Mouse (Mus musculus): ENCODE data around the gene Sept11.
A peak's percentile ranks its signal among the peaks of the same experiment; 100 is the strongest.

Gene Sept11

DNA sequence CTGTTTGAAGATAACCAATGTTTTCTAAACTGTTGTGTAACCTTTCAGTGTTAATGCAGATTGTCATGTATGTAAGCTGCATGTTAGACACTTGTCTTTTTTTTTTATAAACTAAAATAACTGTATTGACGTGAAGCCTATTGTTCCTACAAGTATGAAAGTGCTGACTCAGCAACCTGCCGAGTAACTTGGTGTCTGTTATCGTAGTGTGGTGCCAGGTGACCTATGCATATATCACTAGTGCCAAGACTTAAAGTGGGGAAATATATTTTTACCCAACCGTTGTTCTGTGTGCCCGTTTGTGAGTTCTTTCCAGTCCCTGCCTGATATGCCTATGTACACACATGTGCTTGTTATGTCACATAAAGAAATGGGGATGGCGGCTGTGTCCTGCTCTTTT lies 81.4 kb downstream of the Sept11 start:
- DNase-seq (ENCODE audit: low spot score), result no peak

DNA sequence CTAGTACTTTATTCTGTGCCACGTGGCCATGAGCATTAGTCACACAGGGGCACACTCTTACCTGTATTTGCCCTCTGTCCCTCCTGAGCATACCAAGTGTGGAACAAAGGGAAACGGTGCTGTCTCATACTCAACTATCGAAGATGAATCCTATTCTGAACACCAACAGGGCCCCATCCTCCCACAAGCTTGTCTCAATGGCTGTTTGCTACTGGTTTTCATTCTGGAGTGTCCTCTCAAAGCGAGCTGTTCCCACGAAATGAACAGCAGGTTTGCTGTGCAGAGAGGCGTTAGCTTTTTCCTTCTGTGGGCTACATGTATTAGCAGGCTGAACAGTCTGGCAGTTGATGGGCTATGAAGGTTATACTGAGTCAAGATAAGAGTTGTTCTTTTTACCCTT lies 85.4 kb downstream of the Sept11 start:
- no peak for DNase-seq (ENCODE audit: low spot score)

DNA sequence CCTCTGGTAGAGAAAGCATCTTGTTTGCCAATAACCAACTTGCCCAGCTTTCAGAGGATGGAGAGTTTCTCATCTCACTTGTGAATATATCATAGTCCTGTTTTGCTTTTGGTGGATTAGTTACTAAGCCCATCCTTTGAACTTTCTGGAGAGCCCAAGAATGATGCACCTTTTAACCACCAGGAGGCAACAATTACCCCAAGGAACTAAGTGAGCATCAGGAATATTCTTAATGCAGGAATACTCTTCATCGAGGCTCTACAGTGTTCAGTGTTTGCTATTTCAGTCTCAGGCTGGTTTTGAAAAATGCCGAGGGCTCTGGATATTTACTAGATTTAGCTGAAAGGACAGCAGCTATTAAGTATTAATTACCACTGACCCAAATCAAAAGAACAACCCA lies 87.0 kb downstream of the Sept11 start:
- peak; percentile 17 for DNase-seq (ENCODE audit: low spot score)

DNA sequence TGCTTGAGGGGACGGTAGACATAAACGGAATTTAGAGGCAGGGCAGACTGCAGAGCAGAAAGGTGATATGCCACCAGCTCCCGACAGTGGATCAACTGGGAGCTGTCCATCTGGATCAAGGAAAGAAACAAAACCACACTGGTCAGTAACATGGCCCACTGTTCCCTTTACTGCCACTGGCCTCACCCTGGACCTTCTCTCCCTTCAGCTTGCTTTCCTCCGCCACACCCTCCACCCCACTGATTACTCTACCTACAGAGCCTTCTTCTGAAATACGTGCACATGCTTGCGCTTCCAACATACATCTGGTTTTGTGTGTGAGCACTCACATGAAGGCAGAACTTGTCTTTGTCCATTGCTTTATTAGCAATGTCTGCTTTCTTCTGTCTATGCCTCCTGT lies 90.1 kb downstream of the Sept11 start:
- DNase-seq (ENCODE audit: low spot score), result no peak

- no peak for DNase-seq (ENCODE audit: low spot score)
Measured at GRCm38 (mm10) chr5:93184548-93184947, 91.3 kb downstream of the Sept11 start.

DNA sequence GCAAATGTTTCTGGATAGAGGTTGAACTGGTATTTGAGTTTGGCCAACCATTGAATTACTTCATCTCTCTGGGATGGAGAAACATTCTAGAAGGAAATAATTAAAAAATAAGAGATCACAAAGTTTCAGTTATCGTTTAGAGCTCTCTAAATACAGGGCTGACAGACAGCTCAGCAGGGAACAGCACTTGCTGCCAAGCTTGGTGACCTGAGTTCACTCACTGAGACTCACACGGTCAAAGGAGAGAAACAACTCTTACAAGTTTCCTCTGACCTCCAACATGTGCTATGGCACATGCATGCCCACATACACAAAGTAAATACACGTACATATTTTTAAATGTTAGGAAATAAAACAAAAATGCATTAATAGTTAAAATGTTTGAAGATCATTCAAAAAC lies 96.4 kb downstream of the Sept11 start:
- DNase-seq (ENCODE audit: low spot score), result no peak

DNA sequence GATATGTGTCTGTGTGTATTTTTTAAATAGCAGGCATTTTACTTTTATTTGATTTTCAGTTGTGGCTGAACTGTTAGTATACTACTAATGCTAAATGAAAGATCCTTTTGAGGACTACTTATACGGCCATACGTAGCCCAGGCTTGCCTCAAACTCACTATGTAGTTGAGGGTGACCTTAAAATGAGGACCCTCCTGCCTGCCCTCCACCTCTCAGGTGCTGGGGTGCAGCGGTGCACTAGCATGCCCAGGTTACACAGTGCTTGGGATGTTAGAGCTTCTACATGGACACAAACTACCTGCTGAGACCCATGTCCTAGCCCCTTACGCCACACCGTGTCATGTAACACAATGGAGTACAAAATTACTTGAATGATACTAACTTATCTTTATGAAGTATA lies 97.2 kb downstream of the Sept11 start:
- no peak for DNase-seq (ENCODE audit: low spot score)

DNA sequence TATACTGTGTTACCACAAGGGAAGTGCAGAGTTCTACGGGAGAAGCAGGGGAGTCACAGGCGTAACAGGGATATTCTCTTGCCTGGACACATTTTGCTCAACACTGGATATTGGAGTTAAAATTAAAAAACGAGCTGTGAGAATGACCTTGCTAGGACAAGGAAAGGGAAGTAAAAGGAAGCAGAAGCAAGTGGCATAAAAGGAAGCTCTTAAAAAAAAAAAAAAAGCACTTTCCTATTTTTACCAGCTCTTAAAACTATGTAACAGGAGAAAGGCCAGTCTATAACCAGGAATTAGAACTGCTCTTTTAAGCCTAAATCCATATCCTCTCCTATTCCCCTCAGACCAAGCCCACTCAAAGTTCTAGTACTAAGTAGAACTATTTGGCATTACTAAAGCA lies 105.0 kb downstream of the Sept11 start:
- no peak for DNase-seq (ENCODE audit: low spot score)

DNA sequence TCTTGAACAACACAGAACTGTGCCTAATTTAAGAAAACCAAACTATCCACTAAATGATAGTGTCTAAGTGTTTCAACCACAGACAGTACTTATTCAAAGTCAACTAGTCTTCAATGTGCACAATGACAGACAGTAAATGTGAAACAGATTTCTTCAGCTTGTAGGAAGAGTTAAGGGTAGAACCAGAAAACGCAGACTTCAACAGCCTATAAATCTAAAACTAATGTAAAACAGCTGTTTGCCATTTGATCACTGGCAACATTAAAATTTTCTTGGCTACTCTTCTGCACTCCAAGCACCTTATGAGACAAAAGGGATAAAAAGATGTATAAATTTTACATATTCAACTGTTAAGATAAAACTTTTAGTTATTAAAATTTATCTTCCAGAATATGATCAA lies 107.9 kb downstream of the Sept11 start:
- no peak for DNase-seq (ENCODE audit: low spot score)

- DNase-seq (ENCODE audit: low spot score), result peak; percentile 59
Measured at GRCm38 (mm10) chr5:93205371-93206108, 112.3 kb downstream of the Sept11 start.

GRCm38 (mm10) chr5:93206109-93207005 lies 113.1 kb downstream of the Sept11 start, which contains the start of the genes Ccni and 2010109A12Rik:
Gene Ccni (minus strand): TSS chr5:93206495.
Gene 2010109A12Rik (plus strand): TSS chr5:93206518.
- peak; percentile 97 for DNase-seq (ENCODE audit: low spot score)

DNA sequence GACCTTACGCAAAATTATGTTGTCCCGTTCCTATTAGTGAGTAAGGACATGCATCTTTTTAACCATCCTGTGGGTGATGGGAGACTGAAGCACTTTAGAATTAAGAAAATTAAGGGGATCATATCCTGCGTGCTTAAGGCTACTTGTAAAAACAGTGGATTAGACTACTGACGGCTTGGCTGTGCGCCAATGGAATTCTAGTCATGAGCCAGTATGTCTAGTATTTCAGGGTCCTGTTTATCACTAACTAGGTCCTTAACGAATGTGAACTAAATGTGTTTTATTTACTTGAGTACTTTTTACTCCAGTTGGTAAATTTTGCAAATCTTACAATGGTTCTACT lies 113.7 kb downstream of the Sept11 start:
- DNase-seq (ENCODE audit: low spot score), result no peak

DNA sequence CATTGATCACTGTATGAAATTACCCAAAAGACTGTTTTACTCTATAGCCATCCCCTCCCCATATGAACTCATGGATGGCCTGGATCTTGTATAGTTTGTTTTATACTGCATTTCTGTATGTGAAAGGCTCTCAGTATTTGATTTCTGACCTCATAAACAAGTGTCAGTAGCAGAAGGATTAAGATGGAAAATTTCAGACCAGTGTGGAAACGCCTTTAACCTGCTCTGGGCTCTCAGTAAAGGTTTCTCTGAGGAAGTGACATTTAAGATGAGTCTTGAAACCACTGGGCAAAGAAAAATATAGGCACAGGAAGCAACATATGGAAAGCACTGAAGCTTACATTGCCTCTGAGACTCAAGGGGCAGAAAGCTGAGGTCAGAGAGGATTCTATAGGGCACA lies 114.3 kb downstream of the Sept11 start:
- no peak for DNase-seq (ENCODE audit: low spot score)

DNA sequence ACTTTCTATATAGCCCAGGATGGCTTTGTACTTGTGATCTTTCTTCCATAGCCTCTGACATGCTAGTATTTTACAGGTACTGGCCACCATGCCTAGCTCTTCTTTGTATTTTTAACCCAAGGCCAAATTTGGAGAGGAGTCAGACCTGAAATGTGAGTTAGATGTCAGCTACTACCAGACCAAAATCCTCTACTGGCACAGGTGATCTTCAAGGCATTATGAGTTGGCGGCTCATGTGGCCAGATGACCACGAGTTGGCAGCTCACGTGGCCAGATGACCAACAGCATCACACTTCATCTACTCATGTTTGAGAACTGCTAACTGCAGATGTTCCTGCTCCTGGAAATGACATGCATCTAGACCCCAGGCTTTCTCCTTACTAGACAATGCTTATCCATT lies 125.1 kb downstream of the Sept11 start:
- no peak for DNase-seq (ENCODE audit: low spot score)

DNA sequence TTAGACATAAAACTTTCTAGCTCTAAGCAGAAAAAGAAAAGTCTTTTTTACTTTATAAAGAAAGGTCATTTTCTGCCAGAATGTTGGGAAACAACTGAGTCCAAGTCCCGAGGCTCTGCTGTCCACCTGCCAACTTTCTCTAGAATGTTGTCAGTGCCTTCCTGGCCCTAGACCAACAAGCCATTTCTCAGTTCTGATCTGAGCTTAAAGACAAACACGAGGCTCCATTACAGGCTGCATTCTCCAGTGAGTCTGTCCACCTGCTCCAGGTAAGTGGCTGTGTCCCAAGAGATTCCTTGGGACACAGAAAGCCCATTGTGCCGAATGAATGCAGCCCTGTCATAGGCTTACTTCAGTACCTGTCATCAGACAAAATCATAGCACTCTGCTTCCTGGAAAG lies 128.4 kb downstream of the Sept11 start:
- no peak for DNase-seq (ENCODE audit: low spot score)

GRCm38 (mm10) chr5:93224549-93224948 lies 131.3 kb downstream of the Sept11 start:
- DNase-seq (ENCODE audit: low spot score), result no peak

Measured in retina, embryonic 14.5 days (tissue).